Mouse (Mus musculus): ENCODE data around the gene Abcf2. TPM values are rescaled to one million over a fixed set of nuclear protein-coding genes. Genes with fewer than 3 reads are reported as not detected.
A peak's percentile ranks its signal among the peaks of the same experiment; 100 is the strongest.

Gene Abcf2
- total and polyA plus RNA-seq, 2 experiments from 2014 or later: 49.6 to 56.0 TPM

DNA sequence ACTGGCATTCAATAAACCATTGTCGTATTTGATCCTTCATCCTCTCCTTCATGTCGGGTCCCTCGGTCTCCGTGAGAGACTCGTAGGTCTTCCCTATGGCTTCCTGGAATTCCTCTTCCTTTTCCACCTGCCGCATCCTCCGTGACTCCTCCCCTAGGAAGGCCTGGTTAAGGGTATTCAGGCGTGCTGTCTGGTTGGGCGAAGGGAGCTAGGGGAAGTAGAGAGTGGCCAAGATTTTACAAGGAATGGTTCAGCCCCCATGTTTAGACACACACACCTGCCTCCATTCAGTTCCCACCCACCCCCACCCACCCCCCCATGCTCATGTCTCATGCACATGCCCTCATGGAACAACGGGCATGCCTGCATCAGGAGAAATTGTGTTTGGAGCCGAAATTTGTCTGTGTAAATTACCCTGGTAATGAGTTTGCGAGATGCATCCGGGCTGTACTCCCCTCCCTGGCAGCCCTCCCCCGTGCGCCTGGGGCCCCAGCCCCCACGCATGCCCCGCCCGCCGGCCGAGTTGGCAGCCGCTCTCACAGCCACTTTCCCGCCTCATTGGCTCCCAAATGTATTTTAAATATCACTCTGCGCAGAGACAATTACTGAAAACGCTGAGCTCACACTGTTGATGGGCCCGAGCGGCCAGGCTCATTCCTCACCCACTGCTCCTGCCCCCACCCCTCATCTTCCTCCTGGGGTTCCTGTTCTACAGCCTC, 26.5 kb downstream of the Abcf2 start:
- Histone ChIP-seq H3K4me2 (ENCODE audit: low read depth, low read length) (peak overlapping the region; percentile 35), H3K36me3 (replicated peaks; ENCODE audit: control insufficient read depth, insufficient read depth, low read length) (no peaks in the 10 kb centered on the region), H3K9ac (replicated peaks; ENCODE audit: low read depth, low read length) (no peak overlapping the region; the same call in 1 of the 2 replicates), H3K27me3 (ENCODE audit: control insufficient read depth, insufficient read depth, low read length) (no peaks in the 10 kb centered on the region), H3K9me3 (replicated peaks; ENCODE audit: control insufficient read depth, low read length) (no peaks in the 10 kb centered on the region), H3K4me3 (ENCODE audit: low read depth, low read length) (no peak overlapping the region), H3K27ac (ENCODE audit: low read depth) (no peak overlapping the region), H3K4me1 (ENCODE audit: control insufficient read depth, insufficient read depth) (peaks cover 8% of the 10 kb centered on the region; the same call in 1 of the 2 replicates)
- ATAC-seq (ENCODE audit: insufficient read depth, low read depth) (peak; percentile 33; the same call in 1 of the 2 replicates), DNase-seq (ENCODE audit: low spot score) (peak; percentile 29)
- WGBS: 24% methylated on average over 26 of the region's 26 CpGs
- TF ChIP-seq CTCF (IDR thresholded peaks at IDR 0.05; ENCODE audit: low read depth): no peak
- no peak for TF ChIP-seq EP300 (IDR thresholded peaks at IDR 0.05; ENCODE audit: low read depth)

DNA sequence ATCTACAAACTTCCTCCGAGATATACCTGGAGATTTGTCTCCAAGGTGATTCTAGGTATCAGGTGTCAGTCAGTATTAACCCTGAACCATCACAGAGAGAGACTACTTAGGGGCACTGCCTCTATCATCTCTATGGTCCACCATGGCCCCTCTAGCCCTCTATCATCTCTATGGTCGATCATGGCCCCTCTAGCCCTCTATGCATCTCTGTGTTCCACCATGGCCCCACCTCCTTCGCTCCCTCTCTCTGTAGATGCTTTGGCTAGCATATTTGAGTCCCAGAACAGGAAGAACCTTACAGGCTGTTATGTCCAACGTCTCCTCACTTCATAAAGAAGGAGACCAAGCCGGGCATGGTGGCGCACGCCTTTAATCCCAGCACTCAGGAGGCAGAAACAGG, 34.6 kb downstream of the Abcf2 start:
- no peak overlapping the region for H3K4me2 ChIP-seq (ENCODE audit: low read depth, low read length)
- H3K4me1 ChIP-seq (ENCODE audit: control insufficient read depth, insufficient read depth): peaks cover 27% of the 10 kb centered on the region
- 85% methylated on average over 7 of the region's 7 CpGs for whole genome bisulfite sequencing
- no peak for ATAC-seq (ENCODE audit: insufficient read depth, low read depth)
- no peak overlapping the region for H3K27ac ChIP-seq (ENCODE audit: low read depth)
- no peaks in the 10 kb centered on the region for H3K27me3 ChIP-seq (ENCODE audit: control insufficient read depth, insufficient read depth, low read length)
- H3K36me3 ChIP-seq (replicated peaks; ENCODE audit: control insufficient read depth, insufficient read depth, low read length): no peaks in the 10 kb centered on the region
- no peak for TF ChIP-seq CTCF (IDR thresholded peaks at IDR 0.05; ENCODE audit: low read depth)
- no peak for TF ChIP-seq EP300 (IDR thresholded peaks at IDR 0.05; ENCODE audit: low read depth)
- no peaks in the 10 kb centered on the region for H3K9me3 ChIP-seq (replicated peaks; ENCODE audit: control insufficient read depth, low read length)
- no peak for DNase-seq (ENCODE audit: low spot score)
- H3K4me3 ChIP-seq (ENCODE audit: low read depth, low read length): no peak overlapping the region
- H3K9ac ChIP-seq (replicated peaks; ENCODE audit: low read depth, low read length): no peak overlapping the region

DNA sequence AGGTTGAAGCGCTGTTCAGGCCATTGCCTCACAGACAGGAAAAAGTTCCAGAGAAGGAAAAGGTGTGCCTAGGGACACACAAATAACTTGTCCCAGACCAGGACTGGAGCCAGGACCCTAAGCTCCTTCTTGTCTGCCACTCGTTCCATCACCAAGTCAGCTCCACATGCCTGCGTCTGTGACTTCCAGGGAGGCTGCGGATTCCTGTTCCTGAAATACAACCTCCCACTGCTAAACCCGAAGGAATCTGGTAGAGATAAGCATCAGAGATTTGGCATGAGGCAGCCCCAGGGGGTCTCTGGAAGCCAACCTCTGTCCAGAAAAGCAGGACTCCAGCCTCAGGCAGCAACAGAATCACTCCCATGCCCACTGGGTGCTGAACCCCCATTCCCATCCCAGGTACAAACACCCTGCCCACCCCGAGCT, 36.1 kb downstream of the Abcf2 start:
- Histone ChIP-seq H3K9ac (replicated peaks; ENCODE audit: low read depth, low read length) (no peak overlapping the region; the same call in 1 of the 2 replicates), H3K4me3 (ENCODE audit: low read depth, low read length) (peak overlapping the region; percentile 35), H3K27me3 (ENCODE audit: control insufficient read depth, insufficient read depth, low read length) (no peaks in the 10 kb centered on the region), H3K9me3 (replicated peaks; ENCODE audit: control insufficient read depth, low read length) (no peaks in the 10 kb centered on the region), H3K27ac (ENCODE audit: low read depth) (peak overlapping the region; percentile 88), H3K4me1 (ENCODE audit: control insufficient read depth, insufficient read depth) (peaks cover 27% of the 10 kb centered on the region), H3K4me2 (ENCODE audit: low read depth, low read length) (peak overlapping the region; percentile 69), H3K36me3 (replicated peaks; ENCODE audit: control insufficient read depth, insufficient read depth, low read length) (no peaks in the 10 kb centered on the region)
- 8% methylated on average over 6 of the region's 6 CpGs for WGBS
- ATAC-seq (ENCODE audit: insufficient read depth, low read depth) (peak; percentile 2; the same call in 1 of the 2 replicates), DNase-seq (ENCODE audit: low spot score) (peak; percentile 32)
- TF ChIP-seq EP300 (IDR thresholded peaks at IDR 0.05; ENCODE audit: low read depth): no peak
- no peak for TF ChIP-seq CTCF (IDR thresholded peaks at IDR 0.05; ENCODE audit: low read depth)

DNA sequence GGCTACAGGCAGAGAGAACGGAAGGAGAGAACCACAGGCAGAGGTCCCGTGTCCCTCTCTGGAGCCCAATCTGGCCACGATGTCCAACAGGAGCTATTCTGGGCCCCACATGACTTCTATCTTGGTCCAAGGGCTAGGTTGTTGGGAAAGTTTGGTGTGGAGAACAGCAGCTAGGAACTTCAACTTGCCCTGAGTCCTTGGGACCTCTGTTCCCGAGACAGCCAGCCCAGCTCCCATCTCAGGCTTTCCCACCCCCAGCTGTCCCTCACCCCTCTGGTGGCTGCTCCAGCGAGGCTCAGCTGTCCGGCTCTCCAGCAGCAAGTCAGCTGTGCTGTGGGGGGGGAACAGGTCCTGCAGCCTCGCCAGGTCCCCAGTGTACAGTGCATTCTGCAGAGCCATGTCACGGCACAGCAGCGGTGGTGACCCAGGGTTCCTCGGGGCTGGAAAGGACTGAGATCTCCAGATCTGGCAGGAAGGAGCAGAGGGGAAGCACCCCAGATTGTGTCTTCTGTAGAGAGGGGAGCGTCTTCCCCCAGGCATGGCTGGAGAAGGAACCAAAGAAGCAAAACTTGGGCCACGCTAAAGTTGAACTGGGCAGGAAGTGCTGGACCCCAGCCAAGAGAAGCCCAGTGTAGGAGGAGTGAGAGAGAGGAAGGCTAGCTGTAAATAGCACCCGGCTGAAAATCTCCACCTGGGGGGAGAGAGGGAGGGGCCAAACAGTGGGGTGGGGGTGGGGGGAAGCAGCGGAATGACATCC, 36.7 kb downstream of the Abcf2 start, which contains the start of gene Asb10:
Gene Asb10 (minus strand): TSS at position 592 of the 757 bp plus-strand sequence.
- DNase-seq (ENCODE audit: low spot score) (peak; percentile 78), ATAC-seq (ENCODE audit: insufficient read depth, low read depth) (peak; percentile 92)
- WGBS: 5% methylated on average over 14 of the region's 14 CpGs
- Histone ChIP-seq H3K27ac (ENCODE audit: low read depth) (peak within 1 kb of the TSS; percentile 88), H3K36me3 (replicated peaks; ENCODE audit: control insufficient read depth, insufficient read depth, low read length) (no peaks in the 10 kb centered on the region), H3K4me2 (ENCODE audit: low read depth, low read length) (peak within 1 kb of the TSS; percentile 69), H3K4me3 (ENCODE audit: low read depth, low read length) (peak within 1 kb of the TSS; percentile 35), H3K27me3 (ENCODE audit: control insufficient read depth, insufficient read depth, low read length) (no peaks in the 10 kb centered on the region), H3K9me3 (replicated peaks; ENCODE audit: control insufficient read depth, low read length) (no peaks in the 10 kb centered on the region), H3K9ac (replicated peaks; ENCODE audit: low read depth, low read length) (no peak within 1 kb of the TSS; the same call in 1 of the 2 replicates), H3K4me1 (ENCODE audit: control insufficient read depth, insufficient read depth) (peaks cover 27% of the 10 kb centered on the region)
- TF ChIP-seq CTCF (IDR thresholded peaks at IDR 0.05; ENCODE audit: low read depth): no peak; the same call in 1 of the 2 replicates
- peak; percentile 28; the same call in 1 of the 2 replicates for TF ChIP-seq EP300 (IDR thresholded peaks at IDR 0.05; ENCODE audit: low read depth)

DNA sequence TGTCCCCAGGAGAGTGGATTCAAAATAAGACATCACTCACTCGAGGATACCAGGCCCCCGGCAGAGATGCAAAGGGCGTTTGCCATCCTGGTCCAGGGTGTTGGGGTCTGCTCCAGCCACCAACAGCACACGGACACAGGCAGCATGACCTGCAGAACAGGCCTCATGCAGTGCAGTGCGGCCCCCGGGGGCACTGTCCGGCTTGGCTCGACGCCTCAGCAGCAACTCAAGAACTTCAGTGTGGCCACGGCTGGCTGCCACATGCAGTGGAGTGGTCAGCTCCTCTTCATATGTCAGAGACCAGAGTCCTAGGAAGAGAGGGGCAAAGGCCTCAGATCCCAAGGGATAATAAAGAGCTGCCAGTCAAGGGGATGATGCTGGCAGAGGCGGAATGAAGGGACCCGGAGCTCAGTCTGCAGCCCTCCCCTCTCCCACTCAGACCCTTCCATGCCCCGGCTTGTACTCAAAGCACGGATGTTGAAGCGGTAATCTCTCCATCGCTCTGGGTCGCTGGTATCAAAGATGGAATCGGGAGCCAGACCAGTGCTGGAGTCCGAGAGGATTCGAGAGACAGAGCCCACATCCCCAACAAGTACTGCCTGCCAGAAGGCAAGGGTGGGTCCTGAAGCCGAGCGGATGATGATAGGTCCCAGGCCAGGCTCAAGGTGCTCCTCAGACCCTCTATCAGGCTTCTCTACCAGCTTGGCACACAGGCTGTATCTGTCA, 37.5 kb downstream of the Abcf2 start:
- Histone ChIP-seq H3K27ac (ENCODE audit: low read depth) (peak overlapping the region; percentile 88), H3K27me3 (ENCODE audit: control insufficient read depth, insufficient read depth, low read length) (no peaks in the 10 kb centered on the region), H3K4me3 (ENCODE audit: low read depth, low read length) (peak overlapping the region; percentile 35; the same call in 1 of the 2 replicates), H3K4me1 (ENCODE audit: control insufficient read depth, insufficient read depth) (peaks cover 27% of the 10 kb centered on the region), H3K36me3 (replicated peaks; ENCODE audit: control insufficient read depth, insufficient read depth, low read length) (no peaks in the 10 kb centered on the region), H3K9me3 (replicated peaks; ENCODE audit: control insufficient read depth, low read length) (no peaks in the 10 kb centered on the region), H3K9ac (replicated peaks; ENCODE audit: low read depth, low read length) (no peak overlapping the region; the same call in 1 of the 2 replicates), H3K4me2 (ENCODE audit: low read depth, low read length) (peak overlapping the region; percentile 69)
- ATAC-seq (ENCODE audit: insufficient read depth, low read depth) (no peak), DNase-seq (ENCODE audit: low spot score) (no peak)
- TF ChIP-seq EP300 (IDR thresholded peaks at IDR 0.05; ENCODE audit: low read depth) (no peak), CTCF (IDR thresholded peaks at IDR 0.05; ENCODE audit: low read depth) (no peak)
- 67% methylated on average over 22 of the region's 22 CpGs for WGBS

All from heart, postnatal 0 days (tissue).